Mouse (Mus musculus): ENCODE data around the gene Reps2.

- TF ChIP-seq CTCF (IDR thresholded peaks at IDR 0.05; ENCODE audit: borderline replicate concordance, insufficient read depth, low read depth, low read length) = no peak
- no peak for TF ChIP-seq POLR2A (IDR thresholded peaks at IDR 0.05; ENCODE audit: borderline replicate concordance, insufficient read depth, low read length)
These were observed 181.3 kb downstream of the Reps2 start for GRCm38 (mm10) chrX:162462156-162462555.
